In genomic region chr2:70327602-70328001, GRCm38 (mm10) we compare ENCODE assay signal across 28 mouse cellular contexts.
"Had no signal": no experiment of that assay in that cellular context is flagged by ENCODE, and none has a peak within 500 bp of the region (broad histone marks: within the 10 kb centered on the region; RNA-seq: fewer than 3 reads in every experiment).

No protein-coding gene starts in this region.

- H3K27ac ChIP-seq: embryonic facial prominence, embryonic 10.5 days; embryonic facial prominence, embryonic 12.5 days; embryonic facial prominence, embryonic 13.5 days; embryonic facial prominence, embryonic 15.5 days; forebrain, embryonic 10.5 days; forebrain, embryonic 12.5 days; forebrain, embryonic 13.5 days; forebrain, embryonic 15.5 days; gastrocnemius, adult 2 months; heart, adult 2 months had no signal

- ATAC-seq: forebrain, embryonic 13.5 days; forebrain, embryonic 14.5 days; forebrain, embryonic 15.5 days; forebrain, embryonic 16.5 days; forebrain, postnatal 0 days had no signal

- H3K4me2 ChIP-seq: embryonic facial prominence, embryonic 12.5 days; embryonic facial prominence, embryonic 13.5 days; embryonic facial prominence, embryonic 15.5 days; forebrain, embryonic 12.5 days; forebrain, embryonic 13.5 days; forebrain, embryonic 15.5 days had no signal

- H3K36me3 ChIP-seq: embryonic facial prominence, embryonic 10.5 days; embryonic facial prominence, embryonic 12.5 days; embryonic facial prominence, embryonic 13.5 days; embryonic facial prominence, embryonic 15.5 days; forebrain, embryonic 10.5 days; forebrain, embryonic 12.5 days; forebrain, embryonic 15.5 days had no signal

- DNase-seq: cerebellum, adult 2 months; cerebellum, adult 8-10 months; cerebellum, adult 9-10 months; cerebellum, adult 9-11 months; cerebellum, postnatal 10 days; cerebellum, postnatal 14 days; cerebellum, postnatal 25 days; cerebellum, postnatal 36 days; embryo, embryonic 11 days; forebrain, postnatal 0 days; gastrocnemius, adult 2 months; gastrocnemius, postnatal 10 days; gastrocnemius, postnatal 14 days; gastrocnemius, postnatal 25 days; gastrocnemius, postnatal 36 days; heart, adult 18-20 months; heart, adult 2 months had no signal

- H3K4me1 ChIP-seq: embryonic facial prominence, embryonic 10.5 days; embryonic facial prominence, embryonic 12.5 days; embryonic facial prominence, embryonic 13.5 days; embryonic facial prominence, embryonic 15.5 days; forebrain, embryonic 10.5 days; forebrain, embryonic 12.5 days; forebrain, embryonic 13.5 days; forebrain, embryonic 15.5 days had no signal

- H3K4me3 ChIP-seq: embryonic facial prominence, embryonic 10.5 days; embryonic facial prominence, embryonic 12.5 days; embryonic facial prominence, embryonic 13.5 days; embryonic facial prominence, embryonic 15.5 days; erythroblast, embryonic 14.5 days; forebrain, embryonic 10.5 days; forebrain, embryonic 12.5 days; forebrain, embryonic 13.5 days; forebrain, embryonic 15.5 days; gastrocnemius, adult 2 months; heart, adult 2 months had no signal

- H3K9me3 ChIP-seq: embryonic facial prominence, embryonic 10.5 days; embryonic facial prominence, embryonic 13.5 days; embryonic facial prominence, embryonic 15.5 days; forebrain, embryonic 10.5 days; forebrain, embryonic 12.5 days; forebrain, embryonic 13.5 days; forebrain, embryonic 15.5 days had no signal

- H3K27me3 ChIP-seq: embryonic facial prominence, embryonic 13.5 days; embryonic facial prominence, embryonic 15.5 days; forebrain, embryonic 12.5 days; forebrain, embryonic 13.5 days; forebrain, embryonic 15.5 days had no signal

- H3K9ac ChIP-seq: embryonic facial prominence, embryonic 12.5 days; embryonic facial prominence, embryonic 13.5 days; embryonic facial prominence, embryonic 15.5 days; forebrain, embryonic 12.5 days; forebrain, embryonic 13.5 days; forebrain, embryonic 15.5 days; forebrain, postnatal 0 days had no signal
